Mouse (Mus musculus): Measurements from ENCODE around the gene Gm14569. TPM values are rescaled to one million over a fixed set of nuclear protein-coding genes. Genes with fewer than 3 reads are reported as not detected.

Gm14569 gene
- polyA plus RNA-seq, 1 experiment: not detected

- Histone ChIP-seq H3K4me1 (ENCODE audit: control insufficient read depth, insufficient read depth, low read length) (no peaks in the 10 kb centered on the region), H3K4me3 (replicated peaks; ENCODE audit: control insufficient read depth, low read depth, low read length) (no peak within 1 kb of the TSS), H3K27ac (ENCODE audit: control insufficient read depth, insufficient read depth, low read depth, low read length, poor library complexity) (no peak within 1 kb of the TSS)
- TF ChIP-seq POLR2A (IDR thresholded peaks at IDR 0.05; ENCODE audit: borderline replicate concordance, control insufficient read depth, low read depth, low read length): no peak
- TF ChIP-seq CTCF (IDR thresholded peaks at IDR 0.05; ENCODE audit: control insufficient read depth, insufficient read depth, low read length): no peak
- WGBS: 90% methylated on average over 13 of the region's 13 CpGs
Measured at GRCm38 (mm10) chrX:36400980-36401379, 90.7 kb downstream of the Gm14569 start, which contains the start of gene Gm6268. Gm6268 (plus strand) TSS chrX:36401280.

- H3K27ac ChIP-seq (ENCODE audit: control insufficient read depth, insufficient read depth, low read depth, low read length, poor library complexity): no peak overlapping the region
- H3K4me1 ChIP-seq (ENCODE audit: control insufficient read depth, insufficient read depth, low read length): no peaks in the 10 kb centered on the region
- WGBS: 18% methylated on average over 6 of the region's 6 CpGs
- no peak for TF ChIP-seq POLR2A (IDR thresholded peaks at IDR 0.05; ENCODE audit: borderline replicate concordance, control insufficient read depth, low read depth, low read length)
- no peak for TF ChIP-seq CTCF (IDR thresholded peaks at IDR 0.05; ENCODE audit: control insufficient read depth, insufficient read depth, low read length)
- H3K4me3 ChIP-seq (replicated peaks; ENCODE audit: control insufficient read depth, low read depth, low read length): no peak overlapping the region
Measured at GRCm38 (mm10) chrX:36393279-36393678, 98.4 kb downstream of the Gm14569 start.

GRCm38 (mm10) chrX:36392672-36393071 lies 99.0 kb downstream of the Gm14569 start:
- WGBS: 45% methylated on average over 6 of the region's 6 CpGs
- Histone ChIP-seq H3K4me3 (replicated peaks; ENCODE audit: control insufficient read depth, low read depth, low read length) (no peak overlapping the region), H3K27ac (ENCODE audit: control insufficient read depth, insufficient read depth, low read depth, low read length, poor library complexity) (no peak overlapping the region), H3K4me1 (ENCODE audit: control insufficient read depth, insufficient read depth, low read length) (no peaks in the 10 kb centered on the region)
- no peak for TF ChIP-seq CTCF (IDR thresholded peaks at IDR 0.05; ENCODE audit: control insufficient read depth, insufficient read depth, low read length)
- TF ChIP-seq POLR2A (IDR thresholded peaks at IDR 0.05; ENCODE audit: borderline replicate concordance, control insufficient read depth, low read depth, low read length): no peak

GRCm38 (mm10) chrX:36390503-36390902 lies 101.1 kb downstream of the Gm14569 start:
- Histone ChIP-seq H3K4me3 (replicated peaks; ENCODE audit: control insufficient read depth, low read depth, low read length) (no peak overlapping the region), H3K4me1 (ENCODE audit: control insufficient read depth, insufficient read depth, low read length) (no peaks in the 10 kb centered on the region), H3K27ac (ENCODE audit: control insufficient read depth, insufficient read depth, low read depth, low read length, poor library complexity) (no peak overlapping the region)
- TF ChIP-seq CTCF (IDR thresholded peaks at IDR 0.05; ENCODE audit: control insufficient read depth, insufficient read depth, low read length) (no peak), POLR2A (IDR thresholded peaks at IDR 0.05; ENCODE audit: borderline replicate concordance, control insufficient read depth, low read depth, low read length) (no peak)
- 11% methylated on average over 2 of the region's 2 CpGs for WGBS

- H3K4me1 ChIP-seq (ENCODE audit: control insufficient read depth, insufficient read depth, low read length): no peaks in the 10 kb centered on the region
- no peak for TF ChIP-seq POLR2A (IDR thresholded peaks at IDR 0.05; ENCODE audit: borderline replicate concordance, control insufficient read depth, low read depth, low read length)
- no peak for TF ChIP-seq CTCF (IDR thresholded peaks at IDR 0.05; ENCODE audit: control insufficient read depth, insufficient read depth, low read length)
- H3K27ac ChIP-seq (ENCODE audit: control insufficient read depth, insufficient read depth, low read depth, low read length, poor library complexity): no peak overlapping the region
- WGBS: 44% methylated on average over 3 of the region's 3 CpGs
- no peak overlapping the region for H3K4me3 ChIP-seq (replicated peaks; ENCODE audit: control insufficient read depth, low read depth, low read length)
Measured at GRCm38 (mm10) chrX:36389971-36390370, 101.7 kb downstream of the Gm14569 start.

GRCm38 (mm10) chrX:36385340-36385739 lies 106.3 kb downstream of the Gm14569 start:
- no peak for TF ChIP-seq CTCF (IDR thresholded peaks at IDR 0.05; ENCODE audit: control insufficient read depth, insufficient read depth, low read length)
- no peak for TF ChIP-seq POLR2A (IDR thresholded peaks at IDR 0.05; ENCODE audit: borderline replicate concordance, control insufficient read depth, low read depth, low read length)
- Histone ChIP-seq H3K4me3 (replicated peaks; ENCODE audit: control insufficient read depth, low read depth, low read length) (no peak overlapping the region), H3K4me1 (ENCODE audit: control insufficient read depth, insufficient read depth, low read length) (no peaks in the 10 kb centered on the region), H3K27ac (ENCODE audit: control insufficient read depth, insufficient read depth, low read depth, low read length, poor library complexity) (no peak overlapping the region)

Other genes starting within 250 kb of the Gm14569 start
- gene Lonrf3, start 163.5 kb downstream of the Gm14569 start, polyA plus RNA-seq (2011; ENCODE audit: insufficient read depth, insufficient read length, low replicate concordance, missing spikeins): 0.72 and 2.0 TPM in 2 replicates
- not detected in 2 replicates for gene Gm6268, start 90.5 kb downstream of the Gm14569 start, polyA plus RNA-seq (2011; ENCODE audit: insufficient read depth, insufficient read length, low replicate concordance, missing spikeins)
- gene Pgrmc1, start 106.4 kb upstream of the Gm14569 start, polyA plus RNA-seq (2011; ENCODE audit: insufficient read depth, insufficient read length, low replicate concordance, missing spikeins): 9.1 and 20.4 TPM in 2 replicates
- gene Akap17b, start 153.6 kb upstream of the Gm14569 start, polyA plus RNA-seq (2011; ENCODE audit: insufficient read depth, insufficient read length, low replicate concordance, missing spikeins): 1.5 and 1.6 TPM in 2 replicates

All from bone marrow, adult 2 months (tissue).